Comparison of ENCODE assay signal across 11 mouse cellular contexts in genomic region chr7:125603185-125603631, GRCm38 (mm10). TPM values are rescaled to one million over a fixed set of nuclear protein-coding genes. Genes with fewer than 3 reads are reported as not detected.
DNase-seq lines count a peak whose midpoint lies in the region; ATAC-seq and TF ChIP-seq lines count a peak whose summit lies in the region.
"Had no signal": no experiment of that assay in that cellular context is flagged by ENCODE, and none has a peak within 500 bp of the region (broad histone marks: within the 10 kb centered on the region; RNA-seq: fewer than 3 reads in every experiment).

Gene Il21r (plus strand): TSS chr7:125603429.

- peak; percentile 22; the same call in 1 of the 2 replicates for ATAC-seq in liver, embryonic 16.5 days (ENCODE audit: low read depth)
- ATAC-seq in stomach, postnatal 0 days (ENCODE audit: low FRiP score, low TSS enrichment): peak; percentile 38; the same call in 1 of the 2 replicates
- no peak for ATAC-seq in cerebellum, adult (ENCODE audit: insufficient number of reproducible peaks, low FRiP score, low TSS enrichment)
- ATAC-seq: midbrain, embryonic 15.5 days had no signal

- no peaks in the 10 kb centered on the region for H3K79me2 ChIP-seq in MEL (ENCODE audit: control insufficient read depth, insufficient read depth, low read length, poor library complexity)

- no peak for TF ChIP-seq RAD21 in MEL (IDR thresholded peaks at IDR 0.05; ENCODE audit: low read depth, low read length)

- no peak within 1 kb of the TSS; a peak in 2 of 4 replicates for H3K4me3 ChIP-seq in MEL (ENCODE audit: control insufficient read depth in 1 of 2, insufficient read depth in 1 of 2, low read depth in 2 of 2, low read length in 2 of 2)
- no peak within 1 kb of the TSS for H3K4me3 ChIP-seq in liver, embryonic 16.5 days (ENCODE audit: low read depth, low read length)
- H3K4me3 ChIP-seq in stomach, postnatal 0 days (ENCODE audit: low read depth, low read length): no peak within 1 kb of the TSS
- H3K4me3 ChIP-seq in cerebellum, adult 2 months (replicated peaks; ENCODE audit: insufficient read depth, low read depth, low read length): no peak within 1 kb of the TSS
- H3K4me3 ChIP-seq: embryonic facial prominence, embryonic 12.5 days; midbrain, embryonic 15.5 days had no signal

- no peaks in the 10 kb centered on the region for H3K27me3 ChIP-seq in MEL (ENCODE audit: control insufficient read depth in 1 of 2, insufficient read depth in 2 of 2, low read length in 2 of 2)
- no peaks in the 10 kb centered on the region for H3K27me3 ChIP-seq in liver, embryonic 16.5 days (ENCODE audit: control insufficient read depth, insufficient read depth, low read depth, low read length)
- no peaks in the 10 kb centered on the region for H3K27me3 ChIP-seq in stomach, postnatal 0 days (ENCODE audit: control insufficient read depth, insufficient read depth, low read length)
- H3K27me3 ChIP-seq in cerebellum, adult 2 months (ENCODE audit: control insufficient read depth, insufficient read depth, low read length): no peaks in the 10 kb centered on the region; the same call in 1 of the 2 replicates
- H3K27me3 ChIP-seq: embryonic facial prominence, embryonic 12.5 days; midbrain, embryonic 15.5 days had no signal

- no peaks in the 10 kb centered on the region for H3K36me3 ChIP-seq in MEL (ENCODE audit: control insufficient read depth in 1 of 2, insufficient read depth in 2 of 2, low read length in 2 of 2)
- H3K36me3 ChIP-seq in liver, embryonic 16.5 days (ENCODE audit: control insufficient read depth, insufficient read depth): no peaks in the 10 kb centered on the region
- H3K36me3 ChIP-seq in stomach, postnatal 0 days (ENCODE audit: control insufficient read depth, insufficient read depth, low read length): no peaks in the 10 kb centered on the region
- H3K36me3 ChIP-seq: embryonic facial prominence, embryonic 12.5 days; midbrain, embryonic 15.5 days had no signal

- H3K4me1 ChIP-seq in MEL (ENCODE audit: control insufficient read depth in 1 of 2, insufficient read depth in 2 of 2, low read length in 2 of 2): peaks cover 0 to 4% of the 10 kb centered on the region in 2 experiments; a peak in 3 of 4 replicates
- peaks cover 3% of the 10 kb centered on the region; the same call in 1 of the 2 replicates for H3K4me1 ChIP-seq in liver, embryonic 16.5 days (ENCODE audit: control insufficient read depth, low read depth, low read length)
- H3K4me1 ChIP-seq in stomach, postnatal 0 days (replicated peaks; ENCODE audit: control insufficient read depth, insufficient read depth): no peaks in the 10 kb centered on the region
- no peaks in the 10 kb centered on the region for H3K4me1 ChIP-seq in cerebellum, adult 2 months (ENCODE audit: control insufficient read depth, insufficient read depth, low read length)
- H3K4me1 ChIP-seq: embryonic facial prominence, embryonic 12.5 days; midbrain, embryonic 15.5 days had no signal

- no peak for TF ChIP-seq EP300 in MEL (IDR thresholded peaks at IDR 0.05; ENCODE audit: low read depth in 1 of 2, low read length in 2 of 2)
- TF ChIP-seq EP300 in stomach, postnatal 0 days (optimal IDR thresholded peaks at IDR 0.05): no peak

- no peaks in the 10 kb centered on the region for H3K9me3 ChIP-seq in MEL (replicated peaks; ENCODE audit: insufficient read depth, low read length)
- no peaks in the 10 kb centered on the region for H3K9me3 ChIP-seq in liver, embryonic 16.5 days (replicated peaks; ENCODE audit: control insufficient read depth, low read length)
- H3K9me3 ChIP-seq in stomach, postnatal 0 days (ENCODE audit: control insufficient read depth, low read length): no peaks in the 10 kb centered on the region
- H3K9me3 ChIP-seq: embryonic facial prominence, embryonic 12.5 days; midbrain, embryonic 15.5 days had no signal

- DNase-seq in left cerebral cortex, adult 9 months (ENCODE audit: low spot score in 2 of 2): peak; percentile 16 to 47
- no peak for DNase-seq in left cerebral cortex, adult 11 months (ENCODE audit: low spot score)
- no peak for DNase-seq in MEL (ENCODE audit: low read depth, low spot score)
- DNase-seq in stomach, postnatal 0 days (ENCODE audit: low spot score): no peak
- DNase-seq in cerebellum, adult 2 months: no peak
- no peak for DNase-seq in urinary bladder, postnatal 4 days (ENCODE audit: low spot score in 2 of 2)

- 7% methylated on average over 11 of the region's 11 CpGs for WGBS in liver, embryonic 16.5 days (ENCODE audit: insufficient replicate concordance)
- 45% methylated on average over 11 of the region's 11 CpGs for WGBS in stomach, postnatal 0 days
- 56% methylated on average over 11 of the region's 11 CpGs for WGBS in cerebellum, adult 2 months

- no peak for TF ChIP-seq CTCF in MEL (IDR thresholded peaks at IDR 0.05 in 2 of 3, conservative IDR thresholded peaks at IDR 0.05 in 1 of 3; ENCODE audit: control insufficient read depth in 1 of 3, insufficient read depth in 1 of 3, low read depth in 2 of 3, low read length in 3 of 3, poor library complexity in 1 of 3, severe bottlenecking in 1 of 3)
- TF ChIP-seq CTCF in stomach, postnatal 0 days (IDR thresholded peaks at IDR 0.05; ENCODE audit: low read depth): no peak
- TF ChIP-seq CTCF in cerebellum, adult 2 months (IDR thresholded peaks at IDR 0.05; ENCODE audit: borderline replicate concordance, insufficient read depth, low read depth, low read length): no peak

- no peak for TF ChIP-seq POLR2A in MEL (IDR thresholded peaks at IDR 0.05; ENCODE audit: control insufficient read depth in 1 of 2, insufficient read depth in 1 of 2, low read depth in 1 of 2, low read length in 2 of 2, poor library complexity in 1 of 2)
- TF ChIP-seq POLR2A in cerebellum, adult 2 months (IDR thresholded peaks at IDR 0.05; ENCODE audit: borderline replicate concordance, insufficient read depth, low read length): no peak

- no peak within 1 kb of the TSS for H3K27ac ChIP-seq in MEL (ENCODE audit: control insufficient read depth, low read depth, low read length)
- H3K27ac ChIP-seq in liver, embryonic 16.5 days (ENCODE audit: low read length): no peak within 1 kb of the TSS
- H3K27ac ChIP-seq in stomach, postnatal 0 days (replicated peaks): no peak within 1 kb of the TSS
- H3K27ac ChIP-seq in cerebellum, adult 2 months (ENCODE audit: insufficient read depth, low read length): no peak within 1 kb of the TSS
- H3K27ac ChIP-seq: embryonic facial prominence, embryonic 12.5 days; kidney, postnatal 0 days; midbrain, embryonic 15.5 days had no signal

- H3K4me2 ChIP-seq in liver, embryonic 16.5 days (ENCODE audit: low read depth, low read length): no peak within 1 kb of the TSS
- H3K4me2 ChIP-seq in stomach, postnatal 0 days (replicated peaks; ENCODE audit: low read depth): no peak within 1 kb of the TSS
- H3K4me2 ChIP-seq: embryonic facial prominence, embryonic 12.5 days; midbrain, embryonic 15.5 days had no signal

- peak within 1 kb of the TSS; percentile 27; the same call in 1 of the 2 replicates for H3K9ac ChIP-seq in MEL (ENCODE audit: control insufficient read depth, low read depth, low read length, poor library complexity, severe bottlenecking)
- H3K9ac ChIP-seq in liver, embryonic 16.5 days (ENCODE audit: low read depth, low read length): no peak within 1 kb of the TSS; the same call in 1 of the 2 replicates
- no peak within 1 kb of the TSS for H3K9ac ChIP-seq in stomach, postnatal 0 days (ENCODE audit: low read length)
- H3K9ac ChIP-seq: embryonic facial prominence, embryonic 12.5 days; midbrain, embryonic 15.5 days had no signal

TF ChIP-seq in MEL, 35 proteins besides CTCF, POLR2A, EP300 and RAD21:
- TF ChIP-seq ZNF384 (IDR thresholded peaks at IDR 0.05; ENCODE audit: low read depth, low read length): no peak
- TF ChIP-seq NRF1 (IDR thresholded peaks at IDR 0.05; ENCODE audit: insufficient read depth, low read depth, low read length, poor library complexity, severe bottlenecking): no peak
- no peak for TF ChIP-seq ELF1 (IDR thresholded peaks at IDR 0.05; ENCODE audit: low read depth, low read length)
- no peak for TF ChIP-seq TAL1 (IDR thresholded peaks at IDR 0.05; ENCODE audit: low read length)
- no peak for TF ChIP-seq MAZ (IDR thresholded peaks at IDR 0.05; ENCODE audit: low read depth, low read length)
- TF ChIP-seq GATA1 (IDR thresholded peaks at IDR 0.05; ENCODE audit: low read depth, low read length): no peak
- no peak for TF ChIP-seq HCFC1 (IDR thresholded peaks at IDR 0.05; ENCODE audit: low read depth, low read length)
- TF ChIP-seq BHLHE40 (IDR thresholded peaks at IDR 0.05; ENCODE audit: borderline replicate concordance, low read depth, low read length): no peak
- no peak for TF ChIP-seq CHD1 (IDR thresholded peaks at IDR 0.05; ENCODE audit: low read depth, low read length)
- no peak for TF ChIP-seq RCOR1 (IDR thresholded peaks at IDR 0.05; ENCODE audit: low read depth, low read length)
- TF ChIP-seq ZKSCAN1 (IDR thresholded peaks at IDR 0.05; ENCODE audit: low read depth, low read length): no peak
- no peak for TF ChIP-seq TCF12 (IDR thresholded peaks at IDR 0.05; ENCODE audit: low read depth, low read length)
- TF ChIP-seq POLR2AphosphoS5 (IDR thresholded peaks at IDR 0.05; ENCODE audit: borderline replicate concordance, low read depth, low read length): no peak
- no peak for TF ChIP-seq MXI1 (IDR thresholded peaks at IDR 0.05; ENCODE audit: low read depth, low read length)
- TF ChIP-seq NELFE (IDR thresholded peaks at IDR 0.05; ENCODE audit: low read depth, low read length): no peak
- TF ChIP-seq UBTF (IDR thresholded peaks at IDR 0.05; ENCODE audit: borderline replicate concordance, insufficient read depth, low read depth, low read length): no peak
- TF ChIP-seq MAX (IDR thresholded peaks at IDR 0.05; ENCODE audit: low read length): no peak
- no peak for TF ChIP-seq JUND (IDR thresholded peaks at IDR 0.05; ENCODE audit: low read depth, low read length)
- no peak for TF ChIP-seq CHD2 (IDR thresholded peaks at IDR 0.05; ENCODE audit: low read length)
- no peak for TF ChIP-seq POLR2AphosphoS2 (IDR thresholded peaks at IDR 0.05; ENCODE audit: low read length)
TF ChIP-seq in MEL: peak in this region for 0.

RNA-seq across cellular contexts. Expression of gene Il21r, which starts in this region (rescaled TPM):
- total RNA-seq in MEL (2012; rRNA removed): not detected in 2 replicates
- polyA plus RNA-seq in MEL (2012; ENCODE audit: insufficient read depth in 1 of 2, insufficient read length in 2 of 2, low read depth in 1 of 2, low replicate concordance in 2 of 2, missing spikeins in 1 of 2): under 1 TPM in 1 of 2 experiments, not detected in 1; 0.06 TPM
- polyA plus RNA-seq in liver, embryonic 16.5 days (2015; fragmentation: Nextera tagmentation; extraction: Ambion mirVana): 0.68 and 1.0 TPM in 2 replicates
- 0.29 and 0.45 TPM in 2 replicates for polyA plus RNA-seq in stomach, postnatal 0 days (2015; fragmentation: Nextera tagmentation; extraction: Ambion mirVana)
- polyA plus RNA-seq in cerebellum, adult 2 months (2012; rRNA removed): 0.39 and 0.63 TPM in 2 replicates

Comparison
In these comparisons a context has a peak if more than half of its experiments do, and no peak if none do; other contexts are left out.
1. DNase-seq: peak in left cerebral cortex, adult 9 months (2 of 2); none in left cerebral cortex, adult 11 months (single experiment), MEL (single experiment), stomach, postnatal 0 days (single experiment), cerebellum, adult 2 months (0 of 2) and urinary bladder, postnatal 4 days (0 of 2).
2. Peak in ATAC-seq in stomach, postnatal 0 days; RNA of the gene not detected or under 1 TPM.